In the genomic region with DNA sequence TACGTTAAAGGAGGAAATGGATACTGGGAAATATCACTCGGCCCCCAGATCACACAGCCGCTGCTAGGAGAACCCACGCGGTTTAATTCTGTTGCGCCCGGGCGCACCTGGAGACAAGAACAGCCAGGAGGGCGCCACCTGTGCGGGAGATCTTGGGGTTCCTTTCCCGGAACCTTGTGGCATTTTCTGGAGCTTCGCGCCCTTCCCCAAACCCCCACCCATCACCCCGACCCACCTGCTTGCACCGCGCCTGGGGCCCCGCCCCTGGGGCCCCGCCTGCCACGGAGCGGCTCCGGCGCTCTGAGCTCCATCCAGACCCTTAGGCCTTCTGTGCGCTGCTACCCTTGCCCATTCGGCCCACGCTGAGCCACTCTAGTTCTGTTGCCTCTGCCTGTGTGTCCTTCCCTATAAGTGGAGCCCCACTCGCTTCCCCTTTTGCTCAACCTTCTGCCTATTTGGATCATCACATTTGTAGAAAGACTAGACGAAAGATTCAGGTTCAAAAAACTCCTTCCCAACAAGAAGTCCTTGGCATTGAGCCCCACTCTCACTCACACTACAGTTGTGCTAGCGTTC, we compare ENCODE assay signal across 13 mouse cellular contexts. TPM values are rescaled to one million over a fixed set of nuclear protein-coding genes. Genes with fewer than 3 reads are reported as not detected.
DNase-seq lines count a peak whose midpoint lies in the region; ATAC-seq lines count a peak whose summit lies in the region.
"Had no signal": no experiment of that assay in that cellular context is flagged by ENCODE, and none has a peak within 500 bp of the region (broad histone marks: within the 10 kb centered on the region; RNA-seq: fewer than 3 reads in every experiment).

No protein-coding gene starts in this region.

- no peaks in the 10 kb centered on the region for H3K9me3 ChIP-seq in heart, embryonic 14.5 days (ENCODE audit: control insufficient read depth, low read length)
- H3K9me3 ChIP-seq in hindbrain, embryonic 12.5 days (replicated peaks): no peaks in the 10 kb centered on the region
- no peaks in the 10 kb centered on the region for H3K9me3 ChIP-seq in midbrain, embryonic 12.5 days

- DNase-seq in heart, postnatal 25 days (ENCODE audit: low spot score): no peak
- DNase-seq in cerebellum, postnatal 36 days: no peak
- no peak for DNase-seq in gastrocnemius, postnatal 4 days (ENCODE audit: low spot score in 2 of 2)
- DNase-seq in kidney, adult 9 months: no peak
- DNase-seq: heart, adult 18-20 months had no signal

- ATAC-seq in heart, embryonic 14.5 days (ENCODE audit: insufficient number of reproducible peaks, insufficient read depth, low FRiP score, low read depth): no peak
- peak; percentile 45; the same call in 1 of the 2 replicates for ATAC-seq in common myeloid progenitor, adult 5-6 weeks (replicated peaks; ENCODE audit: low read depth, poor library complexity, severe bottlenecking)
- no peak for ATAC-seq in hindbrain, embryonic 12.5 days (ENCODE audit: low FRiP score)
- ATAC-seq in midbrain, embryonic 12.5 days (ENCODE audit: low FRiP score, low read depth): no peak
- ATAC-seq: CD4-positive, CD25-positive, alpha-beta regulatory T cell, adult 4 months had no signal

- peaks cover 42% of the 10 kb centered on the region for H3K27me3 ChIP-seq in heart, embryonic 14.5 days (ENCODE audit: control insufficient read depth, insufficient read depth, low read length)
- peaks cover 40% of the 10 kb centered on the region for H3K27me3 ChIP-seq in hindbrain, embryonic 12.5 days
- peaks cover 48% of the 10 kb centered on the region for H3K27me3 ChIP-seq in midbrain, embryonic 12.5 days

- no peak overlapping the region for H3K9ac ChIP-seq in heart, embryonic 14.5 days (ENCODE audit: low read length)
- H3K9ac ChIP-seq in hindbrain, embryonic 12.5 days: no peak overlapping the region
- no peak overlapping the region for H3K9ac ChIP-seq in midbrain, embryonic 12.5 days (replicated peaks)
- H3K9ac ChIP-seq: liver, embryonic 14.5 days had no signal

- 32% methylated on average over 27 of the region's 28 CpGs for WGBS in heart, embryonic 14.5 days
- 15% methylated on average over 28 of the region's 28 CpGs for WGBS in hindbrain, embryonic 12.5 days
- WGBS in midbrain, embryonic 12.5 days: 17% methylated on average over 28 of the region's 28 CpGs

- peaks cover 12% of the 10 kb centered on the region in 2 experiments for H3K4me1 ChIP-seq in heart, embryonic 14.5 days (ENCODE audit: control insufficient read depth in 2 of 2, insufficient read depth in 2 of 2, low read length in 2 of 2)
- H3K4me1 ChIP-seq in hindbrain, embryonic 12.5 days: 0 out of 2 replicates have a peak, but pooled peaks cover 4% of the 10 kb centered on the region
- H3K4me1 ChIP-seq in midbrain, embryonic 12.5 days: peaks cover 8% of the 10 kb centered on the region; the same call in 1 of the 2 replicates

- intact Hi-C loops in heart, postnatal 25 days (cut with DNase I): no loop called here

- H3K4me3 ChIP-seq in heart, embryonic 14.5 days (ENCODE audit: control insufficient read depth in 1 of 2, insufficient read depth in 1 of 2, low read depth in 1 of 2, low read length in 2 of 2): no peak overlapping the region
- H3K4me3 ChIP-seq in hindbrain, embryonic 12.5 days: no peak overlapping the region
- no peak overlapping the region for H3K4me3 ChIP-seq in midbrain, embryonic 12.5 days
- H3K4me3 ChIP-seq: erythroblast, embryonic 14.5 days; myocyte had no signal

- peak overlapping the region; percentile 19; the same call in 1 of the 2 replicates for H3K4me2 ChIP-seq in heart, embryonic 14.5 days (ENCODE audit: low read length)
- 0 out of 2 replicates have a peak overlapping the region, but pooled peaks have one; percentile 22 for H3K4me2 ChIP-seq in hindbrain, embryonic 12.5 days (replicated peaks)
- H3K4me2 ChIP-seq in midbrain, embryonic 12.5 days (replicated peaks): 0 out of 2 replicates have a peak overlapping the region, but pooled peaks have one; percentile 3

- H3K36me3 ChIP-seq in heart, embryonic 14.5 days (ENCODE audit: control insufficient read depth, insufficient read depth, low read length): no peaks in the 10 kb centered on the region
- no peaks in the 10 kb centered on the region for H3K36me3 ChIP-seq in hindbrain, embryonic 12.5 days
- H3K36me3 ChIP-seq in midbrain, embryonic 12.5 days: no peaks in the 10 kb centered on the region

- H3K27ac ChIP-seq in heart, embryonic 14.5 days (replicated peaks in 1 of 2; ENCODE audit: control insufficient read depth in 1 of 2, insufficient read depth in 1 of 2, low read depth in 2 of 2, low read length in 2 of 2): no peak overlapping the region
- no peak overlapping the region for H3K27ac ChIP-seq in hindbrain, embryonic 12.5 days
- H3K27ac ChIP-seq in midbrain, embryonic 12.5 days (replicated peaks): no peak overlapping the region
- H3K27ac ChIP-seq: liver, embryonic 14.5 days had no signal

RNA-seq across cellular contexts. Expression of a gene that starts 19.7 kb away (rescaled TPM):
- polyA plus RNA-seq in heart, embryonic 14.5 days (2014; fragmentation: Nextera tagmentation; extraction: Ambion mirVana): 2.0 and 2.5 TPM in 2 replicates
- total RNA-seq in heart, postnatal 25 days (2021): 10 to 100 TPM; 14.6 to 17.5 TPM
- 0.05 TPM in 1 of 2 replicates, not detected in the other for total RNA-seq in common myeloid progenitor, adult 5-6 weeks (2017)
- polyA plus RNA-seq in hindbrain, embryonic 12.5 days (2016; fragmentation: Nextera tagmentation; extraction: Ambion mirVana): 0.70 and 0.90 TPM in 2 replicates
- 0.27 and 0.66 TPM in 2 replicates for polyA plus RNA-seq in midbrain, embryonic 12.5 days (2016; fragmentation: Nextera tagmentation; extraction: Ambion mirVana)
- total RNA-seq in gastrocnemius, postnatal 4 days (2021): 1 to 10 TPM; 1.2 to 1.3 TPM
- polyA plus RNA-seq: erythroblast, embryonic 14.5 days had no signal

RNA-seq across cellular contexts. Expression of a gene that starts 47.1 kb away (rescaled TPM):
- polyA plus RNA-seq in heart, embryonic 14.5 days (2014; fragmentation: Nextera tagmentation; extraction: Ambion mirVana): 0.54 and 0.63 TPM in 2 replicates
- total RNA-seq in heart, postnatal 25 days (2021): under 1 TPM; 0.44 to 0.50 TPM
- 92.4 and 105 TPM in 2 replicates for total RNA-seq in common myeloid progenitor, adult 5-6 weeks (2017)
- polyA plus RNA-seq in hindbrain, embryonic 12.5 days (2016; fragmentation: Nextera tagmentation; extraction: Ambion mirVana): 1.2 TPM in 2 replicates
- 0.58 and 1.1 TPM in 2 replicates for polyA plus RNA-seq in midbrain, embryonic 12.5 days (2016; fragmentation: Nextera tagmentation; extraction: Ambion mirVana)
- 1 to 10 TPM; 1.1 to 1.4 TPM for total RNA-seq in gastrocnemius, postnatal 4 days (2021)

Comparison
In these comparisons a context has a peak if more than half of its experiments do, and no peak if none do; other contexts are left out.
1. RNA of a gene that starts 19.7 kb away (total RNA-seq): 14.6 to 17.5 TPM in heart, postnatal 25 days; 1.2 to 1.3 TPM in gastrocnemius, postnatal 4 days and 0.05 TPM in common myeloid progenitor, adult 5-6 weeks; every median in the first group is over 4 times any median in the second.
2. RNA of a gene that starts 47.1 kb away (total RNA-seq): 92.4 to 105 TPM in common myeloid progenitor, adult 5-6 weeks; 1.1 to 1.4 TPM in gastrocnemius, postnatal 4 days and 0.44 to 0.50 TPM in heart, postnatal 25 days; every median in the first group is over 10 times any median in the second.
3. Peak in every context shown above with its lines, with median percentiles within 50 percentile points of each other: H3K4me2 ChIP-seq.